Mouse (Mus musculus) CH12.LX (cell line): ENCODE data around the gene Chst8. TPM values are rescaled to one million over a fixed set of nuclear protein-coding genes. Genes with fewer than 3 reads are reported as not detected.

Experiments used
- DNase-seq: peaks from one replicate; pipeline ENCODE4 v3.0.0-alpha.2; 2013; ENCODE audit errors: extremely low read depth
- H3K27ac ChIP-seq: 2 replicates; pipeline ENCODE4 v1.5.1; 2012; ENCODE audit warnings: low read depth, mild to moderate bottlenecking, control low read depth, moderate library complexity; ENCODE audit not compliant: insufficient read depth
- H3K27me3 ChIP-seq: replicated peaks from 2 replicates; pipeline ENCODE3; 2012; ENCODE audit warnings: inconsistent platforms
- H3K36me3 ChIP-seq, 2 experiments: replicated peaks in 1 of 2; 2 replicates each; pipeline versions ENCODE3 to v1.6.1; 2012; ENCODE audit warnings: inconsistent platforms in 1 of 2, low read length in 1 of 2, mild to moderate bottlenecking in 1 of 2, mixed read lengths in 1 of 2, moderate library complexity in 1 of 2; ENCODE audit not compliant: control insufficient read depth in 1 of 2, insufficient read depth in 1 of 2
- H3K4me1 ChIP-seq, 2 experiments: 2 replicates each; pipeline ENCODE4 v1.6.1; 2012; ENCODE audit warnings: inconsistent platforms in 1 of 2, moderate library complexity in 1 of 2; ENCODE audit not compliant: insufficient read depth in 2 of 2, control insufficient read depth in 1 of 2
- H3K4me2 ChIP-seq: 2 replicates; pipeline ENCODE4 v1.6.1; 2012; ENCODE audit warnings: low read depth, mild to moderate bottlenecking, control low read depth; ENCODE audit not compliant: poor library complexity, insufficient read depth, severe bottlenecking
- H3K4me3 ChIP-seq, 3 experiments: fragments of 150-350 bp in 1 of 3; sonication (generic) in 1 of 3; replicated peaks in 1 of 3; 2 replicates each; pipeline versions ENCODE3 to v1.5.1; 2011 to 2012; ENCODE audit warnings: low read depth in 2 of 3, low read length in 2 of 3, mild to moderate bottlenecking in 2 of 3, moderate library complexity in 2 of 3, control low read depth in 1 of 3, improper control_type of control experiment in 1 of 3, inconsistent platforms in 1 of 3, mixed read lengths in 1 of 3; ENCODE audit not compliant: poor library complexity in 1 of 3
- H3K79me2 ChIP-seq: replicated peaks from 2 replicates; pipeline ENCODE4 v1.6.1; 2012; ENCODE audit warnings: mild to moderate bottlenecking, moderate library complexity; ENCODE audit not compliant: control insufficient read depth, poor library complexity, insufficient read depth, severe bottlenecking; ENCODE audit errors: extremely low read depth
- H3K9ac ChIP-seq: 2 replicates; pipeline ENCODE4 v1.6.1; 2012; ENCODE audit warnings: low read depth, mild to moderate bottlenecking, control low read depth, moderate library complexity; ENCODE audit not compliant: insufficient read depth
- H3K9me3 ChIP-seq: replicated peaks from 2 replicates; pipeline ENCODE3; 2012; ENCODE audit warnings: low read length, inconsistent platforms, mixed read lengths
- CHD1 ChIP-seq: IDR thresholded peaks from 2 replicates; pipeline ENCODE4 v1.6.1; 2012; ENCODE audit warnings: low read depth, low read length, improper control_type of control experiment, inconsistent platforms
- CTCF ChIP-seq, 2 experiments: IDR thresholded peaks in 1 of 2; conservative IDR thresholded peaks in 1 of 2; 2 replicates each; pipeline ENCODE4 v1.5.1; 2011 to 2012; ENCODE audit warnings: low read depth in 2 of 2, low read length in 2 of 2, improper control_type of control experiment in 1 of 2, inconsistent platforms in 1 of 2, mild to moderate bottlenecking in 1 of 2, moderate library complexity in 1 of 2
- EP300 ChIP-seq: IDR thresholded peaks from 2 replicates; pipeline ENCODE4 v1.6.1; 2011; ENCODE audit warnings: low read length, improper control_type of control experiment
- JUND ChIP-seq: conservative IDR thresholded peaks from 2 replicates; pipeline ENCODE4 v1.6.1; 2011; ENCODE audit warnings: low read depth, low read length, improper control_type of control experiment
- MAFK ChIP-seq: IDR thresholded peaks from 2 replicates; pipeline ENCODE4 v1.6.1; 2011; ENCODE audit warnings: low read length, improper control_type of control experiment; ENCODE audit not compliant: insufficient replicate concordance
- NELFE ChIP-seq: IDR thresholded peaks from 2 replicates; pipeline ENCODE4 v1.6.1; 2011; ENCODE audit warnings: low read depth, low read length, improper control_type of control experiment
- PAX5 ChIP-seq: IDR thresholded peaks from 2 replicates; pipeline ENCODE4 v1.6.1; 2012; ENCODE audit warnings: low read length, inconsistent platforms, mixed read lengths
- POLR2A ChIP-seq: IDR thresholded peaks from 2 replicates; pipeline ENCODE4 v1.6.1; 2011; ENCODE audit warnings: low read depth, mild to moderate bottlenecking, improper control_type of control experiment, low read length
- RAD21 ChIP-seq: IDR thresholded peaks from 2 replicates; pipeline ENCODE4 v1.6.1; 2011; ENCODE audit warnings: low read depth, mild to moderate bottlenecking, low read length, improper control_type of control experiment, moderate library complexity
- SMC3 ChIP-seq: IDR thresholded peaks from 2 replicates; pipeline ENCODE4 v1.6.1; 2011; ENCODE audit warnings: low read depth, low read length, improper control_type of control experiment
- TCF12 ChIP-seq: IDR thresholded peaks from 2 replicates; pipeline ENCODE4 v1.6.1; 2014; ENCODE audit warnings: low read depth, mild to moderate bottlenecking, inconsistent platforms, low read length, improper control_type of control experiment
- UBTF ChIP-seq: IDR thresholded peaks from 2 replicates; pipeline ENCODE4 v1.6.1; 2012; ENCODE audit warnings: low read depth, mild to moderate bottlenecking, inconsistent platforms, low read length, improper control_type of control experiment, moderate library complexity
- ZKSCAN1 ChIP-seq: IDR thresholded peaks from 2 replicates; pipeline ENCODE4 v1.6.1; 2012; ENCODE audit warnings: low read depth, inconsistent platforms, low read length, improper control_type of control experiment, borderline replicate concordance
- dilution Hi-C: fragments of 300-500 bp; cut with MboI; formaldehyde crosslinking; loops from 2 replicates; pipeline ENCODE4 v1.14.3; 2020; ENCODE audit warnings: low sequenced_read_pairs; ENCODE audit not compliant: extremely low pct_unique_long_range_greater_than_20kb, extremely low pct_ligation_motif_present
- in situ Hi-C: fragments of 300-500 bp; cut with MboI; formaldehyde crosslinking; loops from 3 replicates; pipeline ENCODE4 v1.14.3; 2019; ENCODE audit warnings: low sequenced_read_pairs, low pct_ligation_motif_present, low pct_unique_long_range_greater_than_20kb, mixed read lengths
- polyA plus RNA-seq: library from polyadenylated mRNA; unstranded; fragments of >175 nt; gene quantifications from 2 replicates; pipeline ENCODE4 v1.2.1, GENCODE M21; 2012; ENCODE audit warnings: low read depth; ENCODE audit not compliant: insufficient read length
- total RNA-seq, 2 experiments: library from RNA; depleted of rRNA; stranded (reverse); fragments of 300-350 nt in 1 of 2; fragments of >200 nt in 1 of 2; gene quantifications; 2 replicates each; pipeline ENCODE4 v1.2.3; 2012 to 2014

Chst8 gene
- total and polyA plus RNA-seq, 3 experiments = 0.13 to 0.27 (median 0.16) TPM

DNA sequence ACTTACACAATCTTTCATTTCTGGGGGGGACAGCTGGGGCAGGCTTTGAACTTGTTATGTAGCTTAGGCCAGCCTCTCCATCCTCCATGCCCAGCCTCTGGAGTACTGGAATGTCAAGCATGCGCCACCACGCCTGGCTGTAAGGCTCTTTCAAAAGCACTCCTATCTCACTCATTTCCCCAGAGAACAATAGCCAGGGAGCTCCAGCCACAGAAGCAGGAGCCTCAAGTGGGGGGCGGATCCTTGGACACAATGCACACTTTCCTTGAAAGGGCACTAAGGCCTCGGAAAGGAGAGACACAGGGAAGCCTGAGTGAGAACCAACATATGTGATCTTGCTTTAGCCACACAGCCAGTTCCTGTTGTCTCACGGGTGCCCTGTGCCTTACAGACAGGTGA, 90.9 kb downstream of the Chst8 start:
- Histone ChIP-seq H3K79me2 (no peaks in the 10 kb centered on the region), H3K9ac (no peak overlapping the region), H3K36me3 (no peaks in the 10 kb centered on the region), H3K4me1 (no peaks in the 10 kb centered on the region), H3K9me3 (no peaks in the 10 kb centered on the region), H3K4me2 (no peak overlapping the region), H3K4me3 (no peak overlapping the region), H3K27ac (no peak overlapping the region), H3K27me3 (peaks cover 12% of the 10 kb centered on the region)
- dilution Hi-C loops = no loop called here
- in situ Hi-C loops = no loop called here
- DNase-seq = no peak
- TF ChIP-seq POLR2A (no peak), PAX5 (no peak)

DNA sequence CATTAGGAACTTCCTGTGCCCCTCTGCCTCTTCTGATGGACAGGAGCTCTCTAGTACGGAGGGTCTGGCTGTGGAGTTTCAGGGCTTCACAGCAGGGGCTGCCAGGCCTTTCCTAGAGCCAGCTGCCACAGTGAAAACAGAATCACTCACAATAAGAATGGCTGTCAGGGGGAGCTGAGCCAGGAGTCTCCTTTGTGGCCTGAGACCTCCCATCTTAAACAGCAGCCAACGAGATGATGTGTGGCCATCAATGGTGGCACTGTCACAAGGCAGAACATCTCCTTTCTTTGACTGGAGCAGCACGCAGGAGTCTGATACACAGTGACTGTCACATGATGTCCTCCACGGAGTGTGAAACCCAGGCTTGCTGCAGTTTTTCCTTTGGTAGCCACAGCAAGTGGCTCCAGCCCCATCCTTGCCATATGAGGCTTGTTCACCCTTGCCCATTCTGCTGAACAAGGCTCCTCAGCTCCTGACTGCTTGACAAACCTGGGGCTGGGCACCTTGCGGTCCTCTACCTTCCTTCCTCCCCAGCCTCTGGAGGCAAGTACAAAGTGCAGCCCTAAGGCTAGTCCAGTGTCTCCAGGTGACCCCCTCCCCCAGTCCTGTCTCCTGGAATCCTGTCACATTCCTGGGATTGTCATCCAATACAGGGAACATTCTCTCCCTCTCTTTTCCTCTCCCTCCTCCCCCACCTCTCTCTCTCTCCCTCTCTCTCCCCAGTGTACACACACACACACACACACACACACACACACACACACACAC, 91.4 kb downstream of the Chst8 start:
- dilution Hi-C loops = no loop called here
- no peak overlapping the region for H3K4me3 ChIP-seq
- in situ Hi-C loops = no loop called here
- no peak for DNase-seq
- H3K79me2 ChIP-seq = no peaks in the 10 kb centered on the region
- no peak overlapping the region for H3K9ac ChIP-seq
- H3K4me1 ChIP-seq = no peaks in the 10 kb centered on the region
- no peak overlapping the region for H3K4me2 ChIP-seq
- no peaks in the 10 kb centered on the region for H3K9me3 ChIP-seq
- no peak for TF ChIP-seq NELFE
- TF ChIP-seq RAD21 = no peak
- TF ChIP-seq UBTF = no peak
- TF ChIP-seq JUND = no peak
- no peak for TF ChIP-seq CHD1
- no peak for TF ChIP-seq EP300
- H3K36me3 ChIP-seq = no peaks in the 10 kb centered on the region
- H3K27ac ChIP-seq = no peak overlapping the region
- peaks cover 13% of the 10 kb centered on the region for H3K27me3 ChIP-seq

DNA sequence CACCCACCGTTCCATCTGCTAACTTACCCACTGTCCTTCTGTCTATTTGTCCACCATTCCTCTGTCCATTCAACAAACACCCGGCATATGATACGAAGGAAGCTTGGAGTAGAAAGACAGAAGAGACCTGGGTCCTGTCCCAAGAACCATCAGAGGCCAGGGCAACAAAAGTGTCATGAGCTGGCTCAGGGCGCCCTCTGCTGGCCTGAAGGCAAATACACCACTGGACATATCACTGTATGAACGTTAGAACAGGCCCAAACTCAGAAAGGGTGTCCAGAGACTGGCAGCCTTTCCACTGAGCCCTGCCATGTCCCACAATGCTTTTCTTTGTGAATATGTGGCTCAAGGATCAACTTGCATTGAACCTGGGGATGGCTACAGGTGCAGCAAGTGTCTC, 92.9 kb downstream of the Chst8 start:
- in situ Hi-C loops (no loop called here), dilution Hi-C loops (no loop called here)
- no peaks in the 10 kb centered on the region for H3K79me2 ChIP-seq
- H3K4me2 ChIP-seq = no peak overlapping the region
- peak; percentile 70 for DNase-seq
- H3K9ac ChIP-seq = no peak overlapping the region
- TF ChIP-seq SMC3 (peak; percentile 77), RAD21 (peak; percentile 82), TCF12 (no peak), CTCF (conservative IDR thresholded peaks at IDR 0.05 in 1 of 2, IDR thresholded peaks at IDR 0.05 in 1 of 2; ENCODE audit: low read depth in 2 of 2, low read length in 2 of 2) (peak; percentile 62 to 91), MAFK (no peak), ZKSCAN1 (no peak)
- no peaks in the 10 kb centered on the region for H3K4me1 ChIP-seq
- no peak overlapping the region for H3K4me3 ChIP-seq
- no peaks in the 10 kb centered on the region for H3K9me3 ChIP-seq
- no peak overlapping the region for H3K27ac ChIP-seq
- no peaks in the 10 kb centered on the region for H3K36me3 ChIP-seq
- H3K27me3 ChIP-seq = peaks cover 26% of the 10 kb centered on the region
